Mouse (Mus musculus) stomach, embryonic 15.5 days (tissue): ENCODE measurements around the gene Tmem8b. TPM values are rescaled to one million over a fixed set of nuclear protein-coding genes. Genes with fewer than 3 reads are reported as not detected.

Experiments
- ATAC-seq: fragments of 200-750 bp; cut with Nextera tagmentation; 2 replicates; pipeline ENCODE4 v1.8.0; 2017; ENCODE audit warnings: low read depth, moderate number of reproducible peaks, moderate TSS enrichment; ENCODE audit not compliant: insufficient read depth, low FRiP score
- H3K27ac ChIP-seq: fragments of 300-500 bp; sonication (generic); 2 replicates; pipeline ENCODE4 v1.5.1; 2015; ENCODE audit warnings: mild to moderate bottlenecking, inconsistent platforms
- H3K27me3 ChIP-seq: fragments of 300-500 bp; sonication (generic); replicated peaks from 2 replicates; pipeline ENCODE4 v1.6.1; 2015; ENCODE audit warnings: inconsistent platforms
- H3K36me3 ChIP-seq: fragments of 300-500 bp; sonication (generic); 2 replicates; pipeline ENCODE4 v1.6.1; 2015; ENCODE audit warnings: inconsistent platforms
- H3K4me1 ChIP-seq: fragments of 300-500 bp; sonication (generic); 2 replicates; pipeline ENCODE4 v1.6.1; 2015; ENCODE audit warnings: inconsistent platforms
- H3K4me2 ChIP-seq: fragments of 300-500 bp; sonication (generic); 2 replicates; pipeline ENCODE4 v1.6.1; 2015; ENCODE audit warnings: mild to moderate bottlenecking, inconsistent platforms
- H3K4me3 ChIP-seq: fragments of 300-500 bp; sonication (generic); replicated peaks from 2 replicates; pipeline ENCODE4 v1.5.1; 2015; ENCODE audit warnings: inconsistent platforms
- H3K9ac ChIP-seq: fragments of 300-500 bp; sonication (generic); 2 replicates; pipeline ENCODE4 v1.6.1; 2015; ENCODE audit warnings: inconsistent platforms
- H3K9me3 ChIP-seq: fragments of 300-500 bp; sonication (generic); 2 replicates; pipeline ENCODE4 v1.6.1; 2016; ENCODE audit warnings: inconsistent platforms
- WGBS: fragments of 180-500 bp; shearing (Covaris S2); methylation state at CpG from one replicate; pipeline ENCODE4 v1.1.7; 2015; 5-methylcytosine and 5-hydroxymethylcytosine counted together
- polyA plus RNA-seq: library from polyadenylated mRNA; unstranded; fragments of >200 nt; fragmentation: Nextera tagmentation; extraction: Ambion mirVana; gene quantifications from 2 replicates; pipeline ENCODE4 v1.2.1, GENCODE M21; 2015

Gene Tmem8b
- polyA plus RNA-seq, 1 experiment from 2014 or later: 4.0 TPM

DNA sequence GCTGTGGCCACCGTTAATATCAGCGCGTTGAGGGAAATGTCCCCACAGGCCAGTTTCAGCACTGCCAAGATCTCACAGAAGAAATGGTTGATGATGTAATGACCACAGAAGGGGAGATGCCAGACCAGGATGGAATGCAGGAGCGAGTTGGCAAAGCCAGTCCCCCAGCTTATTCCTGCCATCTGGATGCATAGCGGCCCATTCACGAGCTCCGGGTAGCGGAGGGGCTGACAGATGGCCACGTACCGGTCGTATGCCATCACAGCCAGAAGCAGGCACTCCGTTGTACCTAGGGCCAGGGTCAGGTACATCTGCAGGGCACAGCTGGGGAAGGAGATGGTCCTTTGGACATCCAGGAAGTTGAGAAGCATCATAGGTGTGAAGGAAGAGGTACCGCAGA is 27.8 kb downstream of the Tmem8b start:
- no peak overlapping the region for H3K4me3 ChIP-seq
- H3K36me3 ChIP-seq: no peaks in the 10 kb centered on the region
- H3K27me3 ChIP-seq: no peaks in the 10 kb centered on the region
- no peaks in the 10 kb centered on the region for H3K9me3 ChIP-seq
- 92% methylated on average over 13 of the region's 13 CpGs for WGBS
- H3K9ac ChIP-seq: no peak overlapping the region
- H3K27ac ChIP-seq: no peak overlapping the region
- ATAC-seq: no peak
- H3K4me1 ChIP-seq: no peaks in the 10 kb centered on the region
- H3K4me2 ChIP-seq: no peak overlapping the region

DNA sequence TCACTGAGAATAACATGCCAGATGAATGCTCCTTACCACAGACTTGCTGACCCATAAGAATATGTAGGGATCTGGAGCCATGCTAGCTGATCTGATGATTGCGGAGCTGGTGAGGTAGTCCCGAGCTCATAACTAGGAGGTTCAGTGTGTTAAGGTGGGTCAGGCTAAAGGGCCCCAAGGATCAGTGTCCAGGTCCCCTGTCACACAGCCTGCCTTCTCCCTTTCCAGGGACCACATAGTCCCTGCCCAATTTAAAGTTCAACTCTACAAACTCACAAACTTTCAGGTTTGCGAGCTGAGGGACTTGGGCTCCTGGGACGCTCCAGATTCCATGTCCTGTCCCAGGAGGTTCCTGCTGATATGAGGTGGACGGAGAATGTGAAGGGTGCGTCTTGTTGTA is 31.9 kb downstream of the Tmem8b start, which contains the start of gene Olfr70:
TSS of gene Olfr70 (minus strand) at position 101 of the 400 bp plus-strand sequence.
- no peaks in the 10 kb centered on the region for H3K9me3 ChIP-seq
- no peak within 1 kb of the TSS for H3K4me2 ChIP-seq
- H3K4me3 ChIP-seq: no peak within 1 kb of the TSS
- no peak within 1 kb of the TSS for H3K9ac ChIP-seq
- 80% methylated on average over 6 of the region's 6 CpGs for WGBS
- no peaks in the 10 kb centered on the region for H3K4me1 ChIP-seq
- no peak within 1 kb of the TSS for H3K27ac ChIP-seq
- H3K36me3 ChIP-seq: no peaks in the 10 kb centered on the region
- ATAC-seq: no peak
- H3K27me3 ChIP-seq: no peaks in the 10 kb centered on the region

DNA sequence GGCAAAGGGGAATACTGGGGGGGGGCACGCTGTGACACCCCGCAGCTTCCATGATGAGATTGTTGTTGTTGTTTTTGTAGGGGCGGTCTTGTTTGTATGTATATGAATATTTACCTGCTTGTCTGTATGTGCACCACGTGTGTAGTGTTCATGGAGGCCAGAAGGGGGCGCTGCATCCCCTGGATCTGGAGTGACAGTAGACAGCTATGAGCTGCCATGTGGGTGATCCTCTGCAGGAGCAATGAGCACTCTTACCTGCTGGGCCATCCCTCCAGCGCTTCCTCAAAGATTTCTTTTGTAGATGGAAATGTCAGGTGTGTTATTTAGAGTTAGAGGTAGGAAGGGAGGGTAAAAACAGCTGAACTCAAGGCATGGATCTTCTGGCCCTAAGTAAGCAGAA is 34.7 kb downstream of the Tmem8b start:
- Histone ChIP-seq H3K9me3 (no peaks in the 10 kb centered on the region), H3K9ac (no peak overlapping the region), H3K4me3 (no peak overlapping the region), H3K36me3 (no peaks in the 10 kb centered on the region), H3K27me3 (no peaks in the 10 kb centered on the region), H3K27ac (no peak overlapping the region), H3K4me2 (no peak overlapping the region), H3K4me1 (0 out of 2 replicates have a peak, but pooled peaks cover 4% of the 10 kb centered on the region)
- ATAC-seq: no peak
- WGBS: 73% methylated on average over 6 of the region's 6 CpGs

DNA sequence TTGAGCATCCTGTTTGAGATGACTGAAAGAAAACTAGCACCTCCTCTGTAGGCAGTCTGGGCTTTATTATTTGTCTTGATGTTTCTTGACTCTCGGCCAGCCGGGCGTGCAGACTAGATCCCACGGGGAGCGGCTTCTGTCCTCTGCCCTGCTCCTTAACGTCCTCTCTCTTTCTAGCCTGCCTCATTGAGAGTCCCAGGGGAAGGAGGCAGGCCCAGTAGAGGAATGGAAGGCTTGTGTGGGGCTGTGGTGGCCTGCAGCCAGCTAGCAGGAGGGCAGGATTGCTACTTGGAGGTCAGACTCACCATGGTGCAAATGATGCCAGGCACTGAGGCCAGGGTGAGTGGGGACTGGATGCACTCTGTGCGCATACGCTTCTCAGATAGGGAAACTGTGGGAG is 35.1 kb downstream of the Tmem8b start:
- ATAC-seq: no peak
- WGBS: 73% methylated on average over 8 of the region's 8 CpGs

DNA sequence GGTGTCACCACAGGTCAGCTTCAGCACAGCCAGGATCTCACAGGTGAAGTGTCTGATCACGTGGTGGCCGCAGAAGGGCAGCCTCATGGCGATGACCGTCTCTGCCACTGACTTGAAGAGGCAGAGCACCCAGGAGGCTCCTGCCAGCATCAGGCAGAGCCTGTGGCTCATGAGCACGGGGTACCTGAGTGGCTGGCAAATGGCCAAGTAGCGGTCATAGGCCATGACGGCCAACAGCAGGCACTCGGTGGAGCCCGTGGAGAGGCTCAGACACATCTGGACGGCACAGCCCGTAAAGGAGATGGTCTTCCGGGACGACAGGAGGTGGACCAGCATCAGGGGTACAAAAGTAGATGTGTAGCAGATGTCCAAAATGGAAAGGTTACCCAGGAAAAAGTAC is 37.2 kb downstream of the Tmem8b start:
- 72% methylated on average over 13 of the region's 13 CpGs for WGBS
- H3K4me3 ChIP-seq: no peak overlapping the region
- H3K36me3 ChIP-seq: no peaks in the 10 kb centered on the region
- no peak for ATAC-seq
- no peak overlapping the region for H3K27ac ChIP-seq
- no peaks in the 10 kb centered on the region for H3K27me3 ChIP-seq
- no peak overlapping the region for H3K9ac ChIP-seq
- no peaks in the 10 kb centered on the region for H3K9me3 ChIP-seq
- H3K4me1 ChIP-seq: 0 out of 2 replicates have a peak, but pooled peaks cover 4% of the 10 kb centered on the region
- no peak overlapping the region for H3K4me2 ChIP-seq

More for the DNA sequence above, 35.1 kb downstream of the Tmem8b start:
- Histone ChIP-seq H3K4me3 (no peak overlapping the region), H3K27me3 (no peaks in the 10 kb centered on the region), H3K9ac (no peak overlapping the region), H3K4me1 (0 out of 2 replicates have a peak, but pooled peaks cover 4% of the 10 kb centered on the region), H3K9me3 (no peaks in the 10 kb centered on the region), H3K4me2 (no peak overlapping the region), H3K27ac (no peak overlapping the region), H3K36me3 (no peaks in the 10 kb centered on the region)

DNA sequence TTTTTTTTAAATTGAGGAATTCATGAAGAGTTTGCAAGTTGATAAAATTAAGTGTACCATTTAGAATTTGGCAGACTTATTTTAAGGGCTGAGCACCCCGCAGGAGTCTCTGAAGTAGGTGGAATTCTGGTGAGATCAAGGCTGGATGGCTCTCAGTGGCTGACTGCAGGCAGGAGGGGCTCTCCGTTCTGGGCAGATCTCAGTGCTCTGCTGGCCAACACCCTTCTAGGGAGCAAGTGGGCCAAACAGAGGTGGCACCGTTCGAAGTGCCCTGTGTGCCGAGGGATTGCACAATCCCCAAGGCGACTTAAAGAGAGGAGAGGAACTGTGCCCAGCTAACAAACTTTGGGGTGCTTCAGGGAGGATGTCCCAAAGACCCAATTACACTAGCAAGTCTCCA is 41.1 kb downstream of the Tmem8b start, which contains the start of gene Olfr71:
TSS of gene Olfr71 (minus strand) at position 387 of the 400 bp plus-strand sequence.
- Histone ChIP-seq H3K27ac (no peak within 1 kb of the TSS), H3K9me3 (no peaks in the 10 kb centered on the region), H3K27me3 (no peaks in the 10 kb centered on the region), H3K9ac (no peak within 1 kb of the TSS), H3K4me1 (peaks cover 8% of the 10 kb centered on the region; the same call in 1 of the 2 replicates), H3K36me3 (no peaks in the 10 kb centered on the region), H3K4me3 (no peak within 1 kb of the TSS), H3K4me2 (no peak within 1 kb of the TSS)
- no peak for ATAC-seq
- WGBS: 61% methylated on average over 6 of the region's 6 CpGs

DNA sequence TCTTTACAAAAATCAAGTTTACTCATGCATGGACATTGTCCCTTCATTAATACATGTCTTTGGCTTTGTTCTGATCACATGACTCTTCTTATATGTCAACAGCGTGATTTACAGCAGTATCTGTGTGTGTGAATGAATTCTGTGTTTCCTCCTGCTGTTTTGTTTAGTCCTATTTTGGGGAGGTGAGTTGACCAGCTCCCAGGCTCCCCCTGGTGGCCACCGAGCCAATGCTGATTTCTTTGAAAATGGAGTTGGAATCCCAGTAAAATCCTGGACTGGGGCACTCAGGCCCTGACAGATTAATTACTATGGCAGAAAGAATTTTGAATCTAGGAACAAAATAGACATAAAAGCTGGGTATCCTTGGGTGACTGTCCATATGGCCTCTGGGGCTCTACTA is 43.0 kb downstream of the Tmem8b start:
- no peak overlapping the region for H3K4me3 ChIP-seq
- no peaks in the 10 kb centered on the region for H3K36me3 ChIP-seq
- no peaks in the 10 kb centered on the region for H3K9me3 ChIP-seq
- H3K9ac ChIP-seq: no peak overlapping the region
- ATAC-seq: no peak
- no peaks in the 10 kb centered on the region for H3K27me3 ChIP-seq
- H3K27ac ChIP-seq: no peak overlapping the region
- H3K4me2 ChIP-seq: no peak overlapping the region
- 3% methylated on average over 2 of the region's 2 CpGs for WGBS
- H3K4me1 ChIP-seq: peaks cover 8% of the 10 kb centered on the region; the same call in 1 of the 2 replicates

DNA sequence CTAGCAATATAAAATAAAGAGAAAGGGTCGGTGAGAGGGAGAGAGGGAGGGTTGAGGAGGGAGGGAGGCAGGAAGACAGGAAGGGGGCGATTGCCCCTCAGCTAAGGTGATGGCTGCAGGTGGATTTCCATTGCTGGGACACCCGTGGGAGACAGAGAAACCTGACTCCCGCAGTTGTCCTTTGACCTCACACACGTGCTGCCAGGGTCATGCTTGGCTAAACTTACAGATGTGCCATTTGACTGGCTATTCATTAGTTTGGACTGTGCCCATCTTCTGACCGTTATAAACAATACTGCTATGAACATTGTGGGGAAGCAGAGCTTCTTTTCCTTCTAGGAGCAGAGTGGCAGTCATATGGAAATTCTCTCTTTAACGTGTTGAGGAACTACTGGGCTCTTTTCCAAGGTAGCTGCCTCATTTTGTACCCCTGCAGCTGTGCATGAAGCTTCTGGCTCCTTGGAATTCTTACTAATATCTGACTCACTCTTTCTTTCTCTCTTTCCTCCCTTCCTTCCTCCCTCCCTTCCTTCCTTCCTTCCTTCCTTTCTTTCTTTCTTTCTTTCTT is 45.0 kb downstream of the Tmem8b start:
- H3K36me3 ChIP-seq: no peaks in the 10 kb centered on the region

DNA sequence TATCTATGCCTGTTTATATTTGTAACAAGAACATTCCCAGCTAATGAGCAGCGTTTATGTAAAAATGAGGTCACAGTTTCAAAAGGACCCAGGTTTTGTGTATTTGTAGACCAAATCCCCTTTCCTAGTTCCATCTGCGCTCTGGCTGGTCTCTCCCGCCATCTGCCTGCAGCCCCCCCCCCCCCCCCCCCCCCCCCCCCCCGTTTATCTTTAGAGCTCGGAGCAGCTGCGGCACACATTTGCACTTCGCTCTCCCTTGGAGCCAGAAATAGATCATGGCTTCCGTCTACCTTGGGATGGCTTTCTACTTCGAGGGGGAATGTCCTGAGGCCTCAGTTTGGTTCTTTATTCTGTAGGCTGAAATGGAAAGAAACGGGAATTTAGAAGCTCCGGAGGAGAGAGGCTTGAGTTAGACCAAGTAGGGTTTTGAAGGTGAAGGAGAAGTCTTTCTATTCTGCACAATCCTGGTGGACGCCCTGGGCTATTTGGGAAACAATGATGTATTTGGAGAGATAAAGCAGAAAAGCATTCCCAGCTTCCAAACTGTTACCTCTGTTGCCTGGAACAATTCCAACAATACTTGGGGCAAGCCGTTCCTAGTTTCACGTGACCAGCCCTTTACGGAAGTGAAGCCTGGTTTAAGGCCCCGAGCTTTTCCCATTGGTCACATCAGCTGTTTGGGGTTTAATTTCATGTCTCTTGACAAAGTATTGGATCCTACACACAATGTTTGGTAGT is 51.9 kb downstream of the Tmem8b start:
- no peaks in the 10 kb centered on the region for H3K4me1 ChIP-seq
- ATAC-seq: no peak
- WGBS: 39% methylated on average over 14 of the region's 16 CpGs
- no peaks in the 10 kb centered on the region for H3K9me3 ChIP-seq
- H3K4me3 ChIP-seq: no peak overlapping the region
- no peak overlapping the region for H3K4me2 ChIP-seq
- H3K27me3 ChIP-seq: no peaks in the 10 kb centered on the region
- no peak overlapping the region for H3K9ac ChIP-seq
- H3K27ac ChIP-seq: 0 out of 2 replicates have a peak overlapping the region, but pooled peaks have one; percentile 59
- H3K36me3 ChIP-seq: no peaks in the 10 kb centered on the region

More for the DNA sequence above, 45.0 kb downstream of the Tmem8b start:
- H3K4me3 ChIP-seq: no peak overlapping the region
- H3K9me3 ChIP-seq: no peaks in the 10 kb centered on the region
- WGBS: 37% methylated on average over 7 of the region's 7 CpGs
- no peak overlapping the region for H3K4me2 ChIP-seq
- peaks cover 4% of the 10 kb centered on the region; the same call in 1 of the 2 replicates for H3K4me1 ChIP-seq
- ATAC-seq: no peak
- no peak overlapping the region for H3K27ac ChIP-seq
- no peak overlapping the region for H3K9ac ChIP-seq
- H3K27me3 ChIP-seq: no peaks in the 10 kb centered on the region

DNA sequence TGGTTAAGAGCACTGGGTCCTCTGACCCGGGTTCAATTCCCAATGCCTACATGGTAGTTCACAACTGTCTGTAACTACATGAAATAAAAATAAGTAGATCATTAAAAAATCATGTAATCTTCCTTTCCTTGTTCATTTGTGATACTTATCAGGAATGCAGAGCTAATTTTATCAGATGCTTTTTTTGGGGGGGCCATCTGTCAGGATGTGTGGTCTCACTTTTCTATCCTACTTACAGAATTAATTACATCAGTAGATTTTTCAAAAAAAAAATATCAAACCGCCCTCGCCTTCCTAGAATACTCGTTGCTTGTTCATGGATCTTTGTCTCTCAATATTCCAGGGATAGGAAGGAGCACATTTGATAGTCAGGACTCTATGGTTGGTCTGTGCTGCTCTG is 53.4 kb downstream of the Tmem8b start:
- no peak overlapping the region for H3K4me2 ChIP-seq
- H3K27ac ChIP-seq: no peak overlapping the region
- WGBS: 81% methylated on average over 4 of the region's 4 CpGs
- no peaks in the 10 kb centered on the region for H3K9me3 ChIP-seq
- peaks cover 13% of the 10 kb centered on the region for H3K4me1 ChIP-seq
- H3K27me3 ChIP-seq: no peaks in the 10 kb centered on the region
- no peaks in the 10 kb centered on the region for H3K36me3 ChIP-seq
- no peak for ATAC-seq
- H3K4me3 ChIP-seq: no peak overlapping the region
- H3K9ac ChIP-seq: no peak overlapping the region

DNA sequence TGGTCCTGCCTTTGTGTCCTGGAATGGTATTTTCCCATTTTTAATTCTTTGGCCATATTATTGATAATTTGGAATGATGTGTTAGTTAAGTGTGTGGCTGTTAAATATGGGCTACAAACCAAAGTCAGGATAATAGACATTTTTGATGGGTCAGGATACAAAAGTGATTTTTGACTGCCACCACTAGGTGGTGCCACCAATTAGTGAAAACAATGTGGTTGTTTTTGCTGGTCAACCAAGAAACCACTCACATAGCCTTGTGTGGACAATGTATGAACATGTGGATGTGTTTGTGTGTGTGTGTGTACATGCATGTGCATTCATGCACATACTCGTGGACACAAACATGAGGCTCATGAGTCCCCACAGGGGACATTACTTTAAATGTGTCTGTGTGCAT is 56.0 kb downstream of the Tmem8b start:
- 37% methylated on average over 1 of the region's 1 CpGs for WGBS

DNA sequence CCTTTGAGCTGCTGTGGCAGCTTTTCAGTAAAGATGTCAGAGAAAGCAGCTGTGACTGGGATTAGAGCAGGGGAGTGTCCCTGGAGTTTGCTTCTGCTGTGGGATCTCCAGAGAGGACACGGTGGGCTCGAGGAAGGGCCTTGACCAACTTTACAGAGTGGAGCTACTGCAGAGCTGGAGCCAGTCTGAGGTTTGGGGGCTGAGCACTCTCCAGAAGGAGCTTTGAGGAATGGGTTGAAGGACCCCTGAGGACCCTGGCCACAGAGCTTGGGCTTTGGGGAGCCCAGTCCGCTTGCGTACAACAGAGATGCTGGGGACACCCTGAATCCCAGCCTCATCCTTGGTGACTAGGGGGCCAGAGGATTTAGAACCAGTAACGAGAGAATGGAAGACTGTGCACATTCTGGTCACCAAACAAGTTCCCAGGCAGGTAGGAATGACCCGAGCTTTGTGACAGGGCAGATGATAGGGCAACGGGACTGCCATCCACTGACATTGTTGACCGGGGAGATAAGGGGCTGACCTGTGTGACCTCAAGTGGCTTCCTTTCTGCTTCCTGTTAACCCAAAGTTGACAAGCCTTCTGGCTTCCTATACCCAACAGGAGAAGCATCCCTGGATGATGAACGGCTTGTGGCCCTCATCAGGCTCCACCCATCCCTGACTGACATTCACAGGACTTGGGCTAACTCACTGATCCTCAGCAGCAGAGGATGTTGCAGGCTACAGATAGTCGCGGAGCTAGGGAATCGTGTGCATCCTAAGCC is 57.6 kb downstream of the Tmem8b start:
- ATAC-seq: no peak
- Histone ChIP-seq H3K27me3 (no peaks in the 10 kb centered on the region), H3K4me2 (no peak overlapping the region), H3K27ac (peak overlapping the region; percentile 44; the same call in 1 of the 2 replicates), H3K36me3 (no peaks in the 10 kb centered on the region), H3K9me3 (no peaks in the 10 kb centered on the region), H3K9ac (no peak overlapping the region), H3K4me1 (peaks cover 48% of the 10 kb centered on the region), H3K4me3 (no peak overlapping the region)
- WGBS: 45% methylated on average over 12 of the region's 12 CpGs

More for the DNA sequence above, 56.0 kb downstream of the Tmem8b start:
- no peaks in the 10 kb centered on the region for H3K27me3 ChIP-seq
- no peak overlapping the region for H3K27ac ChIP-seq
- H3K9ac ChIP-seq: no peak overlapping the region
- no peak overlapping the region for H3K4me2 ChIP-seq
- no peak for ATAC-seq
- H3K4me3 ChIP-seq: no peak overlapping the region
- no peaks in the 10 kb centered on the region for H3K9me3 ChIP-seq
- peaks cover 38% of the 10 kb centered on the region for H3K4me1 ChIP-seq
- H3K36me3 ChIP-seq: no peaks in the 10 kb centered on the region
